10 mouse cellular contexts compared by ENCODE assay signal in the genomic region with DNA sequence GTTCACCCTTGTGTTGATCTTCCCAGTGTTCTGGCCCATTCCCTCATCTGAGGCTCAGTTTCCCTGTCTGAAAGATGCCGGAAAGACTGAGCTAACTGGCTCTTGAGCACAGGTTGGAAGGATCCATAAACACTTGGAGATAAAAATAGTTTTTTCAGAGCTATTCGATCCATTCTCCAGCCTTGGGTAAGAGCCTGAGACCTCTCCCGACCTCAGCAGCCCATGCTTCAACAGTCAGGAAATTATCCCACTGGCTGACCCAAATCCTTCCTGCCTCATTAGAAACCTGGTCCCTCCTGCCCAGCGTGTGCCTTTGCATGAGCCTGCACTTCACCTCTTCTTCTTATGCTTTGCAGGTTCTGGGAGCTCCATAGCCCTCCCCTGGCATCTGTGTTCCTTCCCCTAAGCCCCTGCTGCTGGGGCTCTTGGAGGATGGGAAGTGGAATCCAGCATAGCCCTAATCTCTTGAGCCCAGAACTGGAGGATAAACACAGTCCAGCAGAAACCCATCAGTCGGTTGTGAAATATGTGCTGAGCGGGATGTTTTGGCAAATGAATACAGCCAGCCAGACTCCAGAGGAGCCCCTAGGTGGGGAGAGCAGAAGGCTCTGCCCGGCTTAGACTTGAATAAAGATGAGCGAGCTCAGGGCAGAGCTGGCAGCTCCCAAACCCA. TPM values are rescaled to one million over a fixed set of nuclear protein-coding genes. Genes with fewer than 3 reads are reported as not detected.
DNase-seq lines count a peak whose midpoint lies in the region; ATAC-seq and TF ChIP-seq lines count a peak whose summit lies in the region.
"Had no signal": no experiment of that assay in that cellular context is flagged by ENCODE, and none has a peak within 500 bp of the region (broad histone marks: within the 10 kb centered on the region; RNA-seq: fewer than 3 reads in every experiment).

No protein-coding gene starts in this region.

- no peak overlapping the region for H3K4me3 ChIP-seq in midbrain, embryonic 13.5 days (replicated peaks)
- no peak overlapping the region for H3K4me3 ChIP-seq in midbrain, postnatal 0 days (ENCODE audit: low read depth, low read length)
- no peak overlapping the region for H3K4me3 ChIP-seq in limb, embryonic 14.5 days (replicated peaks; ENCODE audit: low read length)
- H3K4me3 ChIP-seq: megakaryocyte, embryonic 14.5 days had no signal

- no peak for TF ChIP-seq CTCF in midbrain, postnatal 0 days (IDR thresholded peaks at IDR 0.05)

- no peak overlapping the region for H3K4me2 ChIP-seq in midbrain, embryonic 13.5 days (replicated peaks)
- H3K4me2 ChIP-seq in midbrain, postnatal 0 days (ENCODE audit: low read depth, low read length, poor library complexity, severe bottlenecking) = no peak overlapping the region
- H3K4me2 ChIP-seq in limb, embryonic 14.5 days (replicated peaks; ENCODE audit: low read depth, low read length, severe bottlenecking) = no peak overlapping the region

- ATAC-seq in midbrain, embryonic 13.5 days = no peak
- ATAC-seq in midbrain, postnatal 0 days (ENCODE audit: low FRiP score) = no peak
- ATAC-seq in limb, embryonic 14.5 days (ENCODE audit: low FRiP score, low read depth) = no peak
- no peak for ATAC-seq in inflammation-experienced regulatory T-cells, adult 6 months

- 61% methylated on average over 8 of the region's 8 CpGs for WGBS in midbrain, embryonic 13.5 days
- WGBS in midbrain, postnatal 0 days = 47% methylated on average over 8 of the region's 8 CpGs
- whole genome bisulfite sequencing in limb, embryonic 14.5 days = 41% methylated on average over 8 of the region's 8 CpGs

- TF ChIP-seq POLR2A in limb, embryonic 14.5 days (IDR thresholded peaks at IDR 0.05; ENCODE audit: borderline replicate concordance, extremely low read depth, insufficient read depth, insufficient read length) = no peak

- no peaks in the 10 kb centered on the region for H3K36me3 ChIP-seq in midbrain, embryonic 13.5 days
- no peaks in the 10 kb centered on the region for H3K36me3 ChIP-seq in midbrain, postnatal 0 days (ENCODE audit: insufficient read depth, low read length)
- peaks cover 9% of the 10 kb centered on the region for H3K36me3 ChIP-seq in limb, embryonic 14.5 days (ENCODE audit: control insufficient read depth, insufficient read depth, low read length)

- H3K27me3 ChIP-seq in midbrain, embryonic 13.5 days = no peaks in the 10 kb centered on the region; the same call in 1 of the 2 replicates
- no peaks in the 10 kb centered on the region for H3K27me3 ChIP-seq in midbrain, postnatal 0 days (ENCODE audit: insufficient read depth, low read length)
- H3K27me3 ChIP-seq in limb, embryonic 14.5 days (ENCODE audit: control insufficient read depth, insufficient read depth, low read length) = no peaks in the 10 kb centered on the region

- H3K9me3 ChIP-seq in midbrain, embryonic 13.5 days = no peaks in the 10 kb centered on the region
- H3K9me3 ChIP-seq in midbrain, postnatal 0 days (ENCODE audit: low read length) = no peaks in the 10 kb centered on the region
- no peaks in the 10 kb centered on the region for H3K9me3 ChIP-seq in limb, embryonic 14.5 days (ENCODE audit: control insufficient read depth, low read length)

- peak; percentile 23 for DNase-seq in embryo, embryonic 11 days
- no peak for DNase-seq in embryo, embryonic 10.5 days (ENCODE audit: low spot score)
- no peak for DNase-seq in midbrain, postnatal 0 days (ENCODE audit: low spot score)
- no peak for DNase-seq in limb, embryonic 14.5 days (ENCODE audit: low spot score)
- peak; percentile 73 for DNase-seq in yolk sac, embryonic 10.5 days (ENCODE audit: low spot score)
- no peak for DNase-seq in testis, postnatal 14 days (ENCODE audit: low spot score)
- DNase-seq: thymus, postnatal 4 days had no signal

- H3K27ac ChIP-seq in midbrain, embryonic 13.5 days = 0 out of 2 replicates have a peak overlapping the region, but pooled peaks have one; percentile 25
- no peak overlapping the region for H3K27ac ChIP-seq in midbrain, postnatal 0 days (ENCODE audit: low read depth, low read length)
- H3K27ac ChIP-seq in limb, embryonic 14.5 days (replicated peaks; ENCODE audit: low read depth, low read length) = peak overlapping the region; percentile 49; the same call in 1 of the 2 replicates

- no peak overlapping the region for H3K9ac ChIP-seq in midbrain, embryonic 13.5 days (replicated peaks)
- H3K9ac ChIP-seq in midbrain, postnatal 0 days (replicated peaks; ENCODE audit: low read length, poor library complexity, severe bottlenecking) = no peak overlapping the region
- 0 out of 2 replicates have a peak overlapping the region, but pooled peaks have one; percentile 12 for H3K9ac ChIP-seq in limb, embryonic 14.5 days (ENCODE audit: low read depth, low read length, severe bottlenecking)

- H3K4me1 ChIP-seq in midbrain, embryonic 13.5 days (replicated peaks) = peaks cover 24% of the 10 kb centered on the region
- H3K4me1 ChIP-seq in midbrain, postnatal 0 days (ENCODE audit: insufficient read depth, low read length) = peaks cover 3% of the 10 kb centered on the region; the same call in 1 of the 2 replicates
- peaks cover 60% of the 10 kb centered on the region for H3K4me1 ChIP-seq in limb, embryonic 14.5 days (ENCODE audit: control insufficient read depth, insufficient read depth, low read length)

RNA-seq across cellular contexts. Expression of gene Loxl1, which starts 9.3 kb away (rescaled TPM):
- polyA plus RNA-seq in midbrain, embryonic 13.5 days (2015; fragmentation: Nextera tagmentation; extraction: Ambion mirVana) = 3.9 and 4.8 TPM in 2 replicates
- 5.9 and 10.6 TPM in 2 replicates for total RNA-seq in midbrain, postnatal 0 days (2014; rRNA removed)
- polyA plus RNA-seq in midbrain, postnatal 0 days (2015; fragmentation: Nextera tagmentation; extraction: Ambion mirVana) = 6.6 and 7.0 TPM in 2 replicates
- polyA plus RNA-seq in limb, embryonic 14.5 days (2012; rRNA removed) = 86.6 and 125 TPM in 2 replicates
- 80.7 and 88.4 TPM in 2 replicates for polyA plus RNA-seq in limb, embryonic 14.5 days (2014; fragmentation: Nextera tagmentation; extraction: Ambion mirVana)
- not detected for polyA plus RNA-seq in inflammation-experienced regulatory T-cells, adult 6 months (2017; shearing (Covaris generic))

RNA-seq across cellular contexts. Expression of gene Stoml1, which starts 50.8 kb away (rescaled TPM):
- polyA plus RNA-seq in midbrain, embryonic 13.5 days (2015; fragmentation: Nextera tagmentation; extraction: Ambion mirVana) = 94.8 and 97.2 TPM in 2 replicates
- 159 and 170 TPM in 2 replicates for total RNA-seq in midbrain, postnatal 0 days (2014; rRNA removed)
- 161 and 172 TPM in 2 replicates for polyA plus RNA-seq in midbrain, postnatal 0 days (2015; fragmentation: Nextera tagmentation; extraction: Ambion mirVana)
- 47.2 and 57.5 TPM in 2 replicates for polyA plus RNA-seq in limb, embryonic 14.5 days (2012; rRNA removed)
- polyA plus RNA-seq in limb, embryonic 14.5 days (2014; fragmentation: Nextera tagmentation; extraction: Ambion mirVana) = 28.7 and 30.4 TPM in 2 replicates
- 10 to 100 TPM; 11.9 to 42.4 (median 32.1) TPM for polyA plus RNA-seq in inflammation-experienced regulatory T-cells, adult 6 months (2017; shearing (Covaris generic))

RNA-seq across cellular contexts. Expression of gene Pml, which starts 54.1 kb away (rescaled TPM):
- polyA plus RNA-seq in midbrain, embryonic 13.5 days (2015; fragmentation: Nextera tagmentation; extraction: Ambion mirVana) = 4.1 and 4.8 TPM in 2 replicates
- total RNA-seq in midbrain, postnatal 0 days (2014; rRNA removed) = 5.6 and 9.0 TPM in 2 replicates
- polyA plus RNA-seq in midbrain, postnatal 0 days (2015; fragmentation: Nextera tagmentation; extraction: Ambion mirVana) = 2.9 and 3.2 TPM in 2 replicates
- 22.4 and 24.8 TPM in 2 replicates for polyA plus RNA-seq in limb, embryonic 14.5 days (2012; rRNA removed)
- polyA plus RNA-seq in limb, embryonic 14.5 days (2014; fragmentation: Nextera tagmentation; extraction: Ambion mirVana) = 15.4 and 18.4 TPM in 2 replicates
- 10 to 100 TPM; 40.6 to 53.9 (median 40.9) TPM for polyA plus RNA-seq in inflammation-experienced regulatory T-cells, adult 6 months (2017; shearing (Covaris generic))

Comparison
In these comparisons a context has a peak if more than half of its experiments do, and no peak if none do; other contexts are left out.
1. DNase-seq: peak in embryo, embryonic 11 days (single experiment) and yolk sac, embryonic 10.5 days (single experiment); none in embryo, embryonic 10.5 days (single experiment), midbrain, postnatal 0 days (single experiment), limb, embryonic 14.5 days (single experiment) and testis, postnatal 14 days (single experiment).
2. RNA of gene Loxl1, which starts 9.3 kb away (polyA plus RNA-seq): 80.7 to 125 TPM in limb, embryonic 14.5 days; 6.6 to 7.0 TPM in midbrain, postnatal 0 days, 3.9 to 4.8 TPM in midbrain, embryonic 13.5 days and not detected in inflammation-experienced regulatory T-cells, adult 6 months; every median in the first group is over 10 times any median in the second.